Mouse (Mus musculus) neural tube, embryonic 10.5 days (tissue): Measurements from ENCODE around the gene Edem3.

Experiments used
- DNase-seq: peaks from one replicate; pipeline ENCODE4 v3.0.0-alpha.2; 2017; ENCODE audit warnings: low spot score; ENCODE audit errors: extremely low spot score

The Edem3 gene

GRCm38 (mm10) chr1:151863135-151863796 is 108.1 kb downstream of the Edem3 start:
- no peak for DNase-seq

DNA sequence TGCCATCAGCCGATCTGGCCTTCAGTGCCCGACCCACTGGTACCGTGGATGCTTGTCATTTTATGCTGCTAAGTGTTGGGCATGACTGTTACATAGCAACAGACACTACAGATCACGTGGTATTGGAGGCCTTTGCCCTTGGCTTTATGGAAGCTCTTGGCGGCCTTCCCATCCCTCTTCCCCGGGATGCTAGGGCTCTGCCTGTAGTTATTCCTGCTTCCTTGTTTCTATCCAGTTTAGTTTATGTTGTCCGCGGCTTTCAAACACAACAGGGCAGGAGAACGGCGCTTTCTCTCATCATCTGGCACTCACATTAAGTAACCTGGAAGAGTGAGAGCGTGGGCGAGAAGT is 108.6 kb downstream of the Edem3 start:
- no peak for DNase-seq

- DNase-seq, result no peak
Observed at GRCm38 (mm10) chr1:151864326-151864725, 109.2 kb downstream of the Edem3 start.
